Mouse (Mus musculus) C2C12 (cell line): ENCODE data around the gene Rnf41. TPM values are rescaled to one million over a fixed set of nuclear protein-coding genes. Genes with fewer than 3 reads are reported as not detected.

Experiments
- H3K27me3 ChIP-seq: one replicate; pipeline ENCODE4 v1.6.1; 2011; ENCODE audit not compliant: control insufficient read depth, insufficient read depth, insufficient read length
- H3K36me3 ChIP-seq: one replicate; pipeline ENCODE4 v1.6.1; 2011; ENCODE audit not compliant: control insufficient read depth, insufficient read depth
- H3K4me3 ChIP-seq: one replicate; pipeline ENCODE4 v1.5.1; 2011; ENCODE audit warnings: mild to moderate bottlenecking, control low read depth; ENCODE audit not compliant: poor library complexity, insufficient read depth, severe bottlenecking
- H3K79me2 ChIP-seq: one replicate; pipeline ENCODE4 v1.6.1; 2011; ENCODE audit not compliant: control insufficient read depth, insufficient read depth
- H3K79me3 ChIP-seq: one replicate; pipeline ENCODE4 v1.6.1; 2011; ENCODE audit warnings: low read depth, control low read depth
- H3ac ChIP-seq: one replicate; pipeline ENCODE3; 2011; ENCODE audit warnings: low read depth; ENCODE audit not compliant: control insufficient read depth, insufficient read length
- CEBPB ChIP-seq: IDR thresholded peaks from one replicate; pipeline ENCODE4 v1.6.1; 2011; ENCODE audit warnings: low read depth, mild to moderate bottlenecking, control low read depth, moderate library complexity
- CTCF ChIP-seq: IDR thresholded peaks from one replicate; pipeline ENCODE4 v1.5.1; 2011; ENCODE audit not compliant: control insufficient read depth, insufficient read depth, insufficient read length
- FOSL1 ChIP-seq: IDR thresholded peaks from one replicate; pipeline ENCODE4 v1.8.0; 2011; ENCODE audit warnings: mild to moderate bottlenecking, low read length; ENCODE audit not compliant: poor library complexity, insufficient read depth, severe bottlenecking
- MAX ChIP-seq: IDR thresholded peaks from one replicate; pipeline ENCODE4 v1.6.1; 2011; ENCODE audit warnings: mild to moderate bottlenecking, control low read depth
- MYOD1 ChIP-seq: IDR thresholded peaks from one replicate; pipeline ENCODE4 v1.6.1; 2011; ENCODE audit warnings: low read depth; ENCODE audit not compliant: control insufficient read depth, insufficient read length
- MYOG ChIP-seq: IDR thresholded peaks from one replicate; pipeline ENCODE4 v1.6.1; 2011; ENCODE audit not compliant: control insufficient read depth, insufficient read length; ENCODE audit errors: extremely low read depth
- USF1 ChIP-seq: IDR thresholded peaks from one replicate; pipeline ENCODE4 v1.6.1; 2011; ENCODE audit warnings: low read depth, mild to moderate bottlenecking, control low read depth, moderate library complexity
- long read RNA-seq, 2 experiments: library from polyadenylated mRNA; unstranded; transcript quantifications; one replicate each; pipeline ENCODE4 v2.0.0; 2019 to 2020
- polyA plus RNA-seq: library from polyadenylated mRNA; unstranded; fragments of >200 nt; fragmentation: generic; extraction: Trizol; gene quantifications from one replicate; pipeline ENCODE4 v1.2.1, GENCODE M21; 2012; ENCODE audit warnings: missing spikeins

Gene Rnf41
- polyA plus RNA-seq, result 34.0 TPM
- long read RNA-seq, experiment 1, transcript Rnf41-201 (7 exons, 3,144 nt), result major isoform, 17 of 29 reads
- long read RNA-seq, experiment 1, partial matches to known transcripts, result 2 of 29 reads
- long read RNA-seq, experiment 1, other reads (novel, unspliced or antisense), result 10 of 29 reads
- long read RNA-seq, experiment 2, transcript Rnf41-201 (7 exons, 3,144 nt), result major isoform, 145 of 173 reads
- long read RNA-seq, experiment 2, partial matches to known transcripts, result 8 of 173 reads
- long read RNA-seq, experiment 2, other reads (novel, unspliced or antisense), result 16 of 173 reads

GRCm38 (mm10) chr10:128411211-128412054 lies at the start of gene Rnf41, which contains the start of gene Nabp2:
TSS of gene Rnf41 (plus strand) at chr10:128411657.
TSS of gene Nabp2 (minus strand) at chr10:128411492.
- TF ChIP-seq MYOD1 (peak; percentile 40), MAX (peak; percentile 66), FOSL1 (peak; percentile 26), USF1 (no peak)
- Histone ChIP-seq H3K79me3 (peaks cover 41% of the 10 kb centered on the region), H3K36me3 (peaks cover 44% of the 10 kb centered on the region), H3ac (peak within 1 kb of the TSS; percentile 81), H3K4me3 (peak within 1 kb of the TSS; percentile 98), H3K79me2 (peaks cover 72% of the 10 kb centered on the region), H3K27me3 (no peaks in the 10 kb centered on the region)

GRCm38 (mm10) chr10:128361836-128362235 lies 49.6 kb upstream of the Rnf41 start:
- H3K36me3 ChIP-seq, result peaks cover 81% of the 10 kb centered on the region
- no peak overlapping the region for H3K4me3 ChIP-seq
- H3ac ChIP-seq, result no peak overlapping the region
- H3K27me3 ChIP-seq, result no peaks in the 10 kb centered on the region
- no peak for TF ChIP-seq CEBPB
- H3K79me3 ChIP-seq, result no peaks in the 10 kb centered on the region
- no peaks in the 10 kb centered on the region for H3K79me2 ChIP-seq

GRCm38 (mm10) chr10:128362568-128362967 lies 48.9 kb upstream of the Rnf41 start:
- Histone ChIP-seq H3K4me3 (no peak overlapping the region), H3K27me3 (no peaks in the 10 kb centered on the region), H3ac (no peak overlapping the region), H3K36me3 (peaks cover 75% of the 10 kb centered on the region), H3K79me2 (no peaks in the 10 kb centered on the region), H3K79me3 (no peaks in the 10 kb centered on the region)
- peak; percentile 16 for TF ChIP-seq CTCF
- TF ChIP-seq FOSL1, result no peak

GRCm38 (mm10) chr10:128367899-128368401 lies 43.5 kb upstream of the Rnf41 start:
- Histone ChIP-seq H3K4me3 (peak overlapping the region; percentile 42), H3K79me2 (no peaks in the 10 kb centered on the region), H3K27me3 (no peaks in the 10 kb centered on the region), H3K79me3 (no peaks in the 10 kb centered on the region), H3ac (peak overlapping the region; percentile 83), H3K36me3 (peaks cover 25% of the 10 kb centered on the region)
- TF ChIP-seq USF1, result no peak
- no peak for TF ChIP-seq CEBPB
- no peak for TF ChIP-seq MAX
- TF ChIP-seq FOSL1, result no peak
- no peak for TF ChIP-seq MYOD1

- peak within 1 kb of the TSS; percentile 83 for H3ac ChIP-seq
- TF ChIP-seq CTCF (no peak), MAX (peak; percentile 76), MYOG (no peak), FOSL1 (no peak), USF1 (peak; percentile 14)
- H3K27me3 ChIP-seq, result no peaks in the 10 kb centered on the region
- peaks cover 19% of the 10 kb centered on the region for H3K36me3 ChIP-seq
- no peaks in the 10 kb centered on the region for H3K79me3 ChIP-seq
- no peaks in the 10 kb centered on the region for H3K79me2 ChIP-seq
- peak within 1 kb of the TSS; percentile 42 for H3K4me3 ChIP-seq
Measured at GRCm38 (mm10) chr10:128368402-128369217, 42.8 kb upstream of the Rnf41 start, which contains the start of gene Coq10a. TSS of gene Coq10a (minus strand) at chr10:128368997.
